Mouse (Mus musculus): ENCODE results near the gene Vmn2r73.
"Not testable (repeated sequence)": the region's sequence is repeated elsewhere in the genome, so short reads cannot be mapped to it uniquely, and the experiment has no call there.

Vmn2r73 gene

DNA sequence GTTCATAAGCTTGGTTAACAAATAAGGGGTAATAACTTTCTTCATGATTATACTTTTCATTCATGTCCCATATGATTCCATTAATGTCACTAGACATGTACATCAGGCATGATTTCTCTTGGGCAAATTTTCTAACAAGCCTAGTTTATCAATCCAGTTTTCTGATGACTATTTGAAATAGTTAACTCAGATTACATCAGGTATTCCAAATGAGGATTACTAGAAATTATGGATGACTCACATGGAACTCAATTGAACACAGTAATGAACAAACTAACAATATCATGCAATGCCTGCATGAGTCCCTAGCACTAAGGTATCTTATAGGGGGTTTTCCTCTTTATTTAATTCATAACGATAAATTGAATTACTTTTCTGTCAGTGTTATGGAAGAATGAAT, at the start of gene Vmn2r73:
Gene Vmn2r73, minus strand, starts transcription at position 101 of the 400 bp plus-strand sequence.
- DNase-seq (ENCODE audit: low spot score): no peak

DNA sequence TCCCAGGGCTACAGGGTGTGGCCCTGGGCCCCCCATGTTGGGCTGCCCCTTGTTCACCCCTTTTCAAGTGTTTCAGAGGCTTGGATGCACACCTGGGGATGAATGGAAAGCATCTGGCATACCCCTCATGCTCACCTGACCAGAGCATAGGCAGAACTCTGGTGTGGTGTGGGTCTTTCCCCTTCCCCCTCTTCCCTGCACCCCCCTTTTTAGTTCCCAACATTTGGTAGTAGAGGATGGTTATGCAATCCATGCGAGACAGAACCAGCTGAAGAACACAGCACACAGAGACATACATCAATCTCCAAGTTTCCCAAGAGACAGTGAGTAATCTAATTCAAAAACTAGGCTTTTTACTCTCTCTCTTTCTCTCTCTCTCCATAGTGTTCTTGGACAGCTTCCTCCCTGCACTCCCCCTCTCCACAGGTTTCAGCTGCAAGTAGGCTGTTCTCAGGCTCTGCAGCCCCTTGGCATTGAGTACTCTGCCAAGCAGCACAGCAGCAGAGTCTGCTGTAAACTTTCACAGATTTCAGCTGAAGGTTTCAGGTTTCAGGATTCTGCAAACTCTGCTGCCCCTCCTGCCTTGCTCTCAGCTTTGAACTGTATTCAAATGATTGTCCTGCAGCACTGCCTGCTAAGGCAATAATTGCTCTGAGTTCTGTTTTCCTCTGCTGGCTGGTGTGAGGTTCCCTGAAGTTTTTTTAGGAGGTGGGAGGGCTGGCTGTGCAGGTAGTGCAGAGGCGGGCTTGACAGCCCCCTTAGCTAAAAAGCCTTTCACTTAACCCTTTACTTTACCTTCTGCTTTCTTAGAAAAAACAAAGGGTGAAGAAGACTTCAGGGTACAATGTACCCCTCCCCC, 35.7 kb downstream of the Vmn2r73 start:
- no peak for DNase-seq (ENCODE audit: low spot score)

- DNase-seq (ENCODE audit: low spot score): not testable (repeated sequence)
Measured at GRCm38 (mm10) chr7:85818092-85818491, 58.0 kb downstream of the Vmn2r73 start.

Data from ovary, postnatal 10 days (tissue).